Mouse (Mus musculus): ENCODE measurements at regions not wholly inside any gene's neighbourhood (a gene's known extent, or its start where the extent isn't known, plus 50 kb on each side); places are given as distances from the start of the nearest gene placed in this dataset.
A peak's percentile ranks its signal among the peaks of the same experiment; 100 is the strongest.

DNA sequence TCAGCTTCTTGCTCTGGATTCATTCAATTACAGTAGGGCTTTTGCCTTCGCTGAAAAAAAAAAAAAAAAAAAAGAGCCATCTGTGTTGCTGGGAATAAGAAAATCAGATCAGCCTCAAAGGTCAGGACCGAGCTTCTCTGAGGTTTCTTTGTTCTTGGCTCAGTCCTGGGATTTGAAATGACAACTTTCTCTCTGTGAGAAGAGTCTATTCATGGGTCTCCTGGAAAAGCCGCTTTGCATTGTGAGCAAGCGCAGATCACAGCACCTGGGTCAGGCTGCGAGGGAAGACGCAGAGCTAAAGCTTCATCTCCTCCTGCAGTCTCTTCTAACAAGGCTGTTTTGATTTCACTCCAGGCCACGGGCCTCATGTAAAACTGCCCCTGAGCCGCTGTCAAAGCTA is 125.0 kb upstream of the Mb21d2 start:
- Histone ChIP-seq H3K9ac (replicated peaks; ENCODE audit: low read depth) (no peak overlapping the region), H3K4me3 (ENCODE audit: low read depth, low read length) (no peak overlapping the region), H3K27ac (ENCODE audit: low read length) (no peak overlapping the region), H3K36me3 (ENCODE audit: insufficient read depth, low read length) (no peaks in the 10 kb centered on the region), H3K4me1 (ENCODE audit: insufficient read depth, low read depth, low read length) (no peaks in the 10 kb centered on the region), H3K27me3 (replicated peaks; ENCODE audit: insufficient read depth, low read length) (no peaks in the 10 kb centered on the region), H3K4me2 (replicated peaks; ENCODE audit: low read depth, low read length) (no peak overlapping the region), H3K9me3 (ENCODE audit: low read length) (no peaks in the 10 kb centered on the region)
- ATAC-seq (no peak), DNase-seq (ENCODE audit: low spot score) (no peak)
- no peak for TF ChIP-seq EP300 (IDR thresholded peaks at IDR 0.05)
- no peak for TF ChIP-seq CTCF (IDR thresholded peaks at IDR 0.05)
- 53% methylated on average over 8 of the region's 8 CpGs for WGBS

DNA sequence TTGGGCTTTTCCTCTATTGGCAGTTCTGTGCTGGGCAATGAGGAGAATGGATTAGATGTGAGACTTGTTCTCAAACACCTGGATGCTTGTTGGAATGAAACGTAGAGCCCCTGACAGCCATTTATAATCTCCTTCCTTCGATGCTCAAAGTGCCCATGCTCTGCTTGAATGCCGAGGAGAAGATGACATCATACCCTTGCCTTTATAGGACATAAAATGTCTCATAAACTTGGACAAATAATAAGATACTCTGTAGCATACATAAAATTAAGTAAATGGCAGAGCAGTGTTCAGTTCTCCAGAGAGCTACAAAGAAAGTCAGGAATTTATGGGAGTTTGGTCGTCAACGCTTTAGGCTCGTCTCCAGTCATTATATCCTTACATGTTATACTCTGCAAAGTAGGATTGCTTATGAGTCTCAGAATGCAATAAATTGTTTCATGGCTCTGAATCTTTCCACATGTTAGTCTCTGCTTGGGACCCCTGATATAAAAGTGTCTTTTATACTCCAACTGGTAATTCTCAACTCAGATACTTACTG is 117.0 kb upstream of the Mb21d2 start:
- no peaks in the 10 kb centered on the region for H3K9me3 ChIP-seq (ENCODE audit: low read length)
- H3K27me3 ChIP-seq (replicated peaks; ENCODE audit: insufficient read depth, low read length) = no peaks in the 10 kb centered on the region
- 71% methylated on average over 6 of the region's 6 CpGs for WGBS
- H3K27ac ChIP-seq (ENCODE audit: low read length) = no peak overlapping the region
- DNase-seq (ENCODE audit: low spot score) = no peak
- no peak for TF ChIP-seq CTCF (IDR thresholded peaks at IDR 0.05)
- TF ChIP-seq EP300 (IDR thresholded peaks at IDR 0.05) = no peak
- H3K9ac ChIP-seq (replicated peaks; ENCODE audit: low read depth) = no peak overlapping the region
- H3K4me3 ChIP-seq (ENCODE audit: low read depth, low read length) = no peak overlapping the region
- no peak overlapping the region for H3K4me2 ChIP-seq (replicated peaks; ENCODE audit: low read depth, low read length)
- no peak for ATAC-seq
- no peaks in the 10 kb centered on the region for H3K36me3 ChIP-seq (ENCODE audit: insufficient read depth, low read length)
- H3K4me1 ChIP-seq (ENCODE audit: insufficient read depth, low read depth, low read length) = no peaks in the 10 kb centered on the region

DNA sequence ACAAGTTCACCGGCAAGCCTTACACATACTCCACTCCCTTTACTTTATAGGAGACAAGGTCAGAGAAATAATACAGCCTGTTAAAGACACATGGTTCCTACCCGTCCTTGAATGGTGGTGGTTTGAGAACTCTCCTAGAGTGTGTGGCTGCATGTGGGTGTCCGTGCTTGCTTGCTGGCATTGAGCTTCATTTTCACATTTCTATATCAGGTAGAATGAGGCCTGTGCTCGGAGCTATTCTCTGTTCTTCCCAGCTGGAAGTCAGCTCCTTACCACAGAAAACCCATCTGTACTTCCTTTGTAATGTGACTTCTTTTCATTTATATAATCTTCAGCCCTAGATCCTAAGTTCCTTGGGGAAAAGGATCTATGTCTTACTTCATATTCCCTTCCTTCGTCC is 106.0 kb upstream of the Mb21d2 start:
- Histone ChIP-seq H3K4me3 (ENCODE audit: low read depth, low read length) (no peak overlapping the region), H3K4me1 (ENCODE audit: insufficient read depth, low read depth, low read length) (no peaks in the 10 kb centered on the region), H3K9me3 (ENCODE audit: low read length) (no peaks in the 10 kb centered on the region), H3K36me3 (ENCODE audit: insufficient read depth, low read length) (no peaks in the 10 kb centered on the region), H3K27me3 (replicated peaks; ENCODE audit: insufficient read depth, low read length) (no peaks in the 10 kb centered on the region), H3K27ac (ENCODE audit: low read length) (no peak overlapping the region), H3K4me2 (replicated peaks; ENCODE audit: low read depth, low read length) (no peak overlapping the region), H3K9ac (replicated peaks; ENCODE audit: low read depth) (no peak overlapping the region)
- DNase-seq (ENCODE audit: low spot score) = no peak
- no peak for TF ChIP-seq CTCF (IDR thresholded peaks at IDR 0.05)
- no peak for TF ChIP-seq EP300 (IDR thresholded peaks at IDR 0.05)
- 79% methylated on average over 5 of the region's 5 CpGs for WGBS
- ATAC-seq = no peak

DNA sequence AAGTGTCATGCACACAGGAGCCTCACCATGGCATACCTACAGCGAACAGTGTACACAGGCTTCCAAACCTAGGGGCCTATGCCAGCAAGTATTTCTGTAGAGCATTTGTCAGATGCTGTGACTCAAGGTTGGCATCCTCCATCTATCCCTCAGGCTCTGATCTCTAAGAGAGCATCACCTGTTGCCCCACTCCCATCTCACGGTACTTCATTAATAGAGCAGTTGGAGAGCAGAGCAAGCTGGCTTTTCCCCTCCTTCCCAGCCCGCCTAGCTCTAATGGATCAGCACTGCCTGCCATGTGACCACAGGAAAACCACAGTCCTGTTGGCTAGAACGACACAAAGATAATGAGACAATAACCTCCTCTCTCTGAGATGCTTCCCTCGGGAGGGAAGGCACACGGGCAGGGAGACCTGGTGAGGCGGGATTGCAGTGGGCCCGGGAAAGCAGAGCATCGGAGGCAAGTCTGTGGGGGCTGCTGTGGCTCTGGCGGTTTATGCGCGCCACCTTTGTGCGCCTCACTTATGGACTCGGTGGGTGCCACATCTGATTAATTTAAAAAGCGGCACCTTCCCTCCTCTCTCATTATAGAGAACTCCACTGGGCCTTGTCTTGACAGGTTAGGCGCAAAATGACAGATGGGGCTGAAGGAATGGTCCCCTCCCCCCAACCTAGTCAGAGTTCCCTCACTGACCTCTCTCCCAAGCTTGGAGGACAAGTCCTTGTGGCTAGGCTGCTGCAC is 104.8 kb upstream of the Mb21d2 start:
- Histone ChIP-seq H3K27ac (ENCODE audit: low read length) (no peak overlapping the region), H3K4me2 (replicated peaks; ENCODE audit: low read depth, low read length) (no peak overlapping the region), H3K9me3 (ENCODE audit: low read length) (no peaks in the 10 kb centered on the region), H3K4me1 (ENCODE audit: insufficient read depth, low read depth, low read length) (no peaks in the 10 kb centered on the region), H3K4me3 (ENCODE audit: low read depth, low read length) (no peak overlapping the region), H3K27me3 (replicated peaks; ENCODE audit: insufficient read depth, low read length) (no peaks in the 10 kb centered on the region), H3K36me3 (ENCODE audit: insufficient read depth, low read length) (no peaks in the 10 kb centered on the region), H3K9ac (replicated peaks; ENCODE audit: low read depth) (no peak overlapping the region)
- DNase-seq (ENCODE audit: low spot score) (no peak), ATAC-seq (no peak)
- 33% methylated on average over 16 of the region's 16 CpGs for WGBS
- no peak for TF ChIP-seq CTCF (IDR thresholded peaks at IDR 0.05)

DNA sequence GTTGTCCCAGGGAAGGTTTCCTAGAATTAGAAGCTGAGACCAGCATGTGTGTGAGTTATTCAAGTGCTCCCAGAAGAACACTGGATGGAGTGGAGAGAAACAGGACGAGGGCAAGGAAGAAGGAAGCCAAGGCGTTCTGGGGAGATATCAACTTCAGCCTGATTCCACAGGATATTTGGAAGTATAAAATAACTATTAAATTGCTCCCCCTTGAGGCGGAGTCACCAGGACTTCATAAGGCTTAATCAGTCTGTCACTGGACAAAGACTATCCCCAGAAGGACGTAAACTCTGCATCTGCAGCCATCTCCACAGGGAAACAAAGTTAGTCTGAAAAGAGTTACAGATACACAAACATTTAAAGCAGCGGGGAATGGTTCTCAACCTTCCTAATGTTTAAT is 103.9 kb upstream of the Mb21d2 start:
- WGBS = 48% methylated on average over 5 of the region's 5 CpGs
- Histone ChIP-seq H3K4me1 (ENCODE audit: insufficient read depth, low read depth, low read length) (no peaks in the 10 kb centered on the region), H3K9me3 (ENCODE audit: low read length) (no peaks in the 10 kb centered on the region), H3K9ac (replicated peaks; ENCODE audit: low read depth) (no peak overlapping the region), H3K36me3 (ENCODE audit: insufficient read depth, low read length) (no peaks in the 10 kb centered on the region), H3K27me3 (replicated peaks; ENCODE audit: insufficient read depth, low read length) (no peaks in the 10 kb centered on the region), H3K4me2 (replicated peaks; ENCODE audit: low read depth, low read length) (no peak overlapping the region), H3K27ac (ENCODE audit: low read length) (no peak overlapping the region), H3K4me3 (ENCODE audit: low read depth, low read length) (no peak overlapping the region)
- TF ChIP-seq EP300 (IDR thresholded peaks at IDR 0.05) (no peak), CTCF (IDR thresholded peaks at IDR 0.05) (peak; percentile 55)
- ATAC-seq (no peak), DNase-seq (ENCODE audit: low spot score) (peak; percentile 38)

DNA sequence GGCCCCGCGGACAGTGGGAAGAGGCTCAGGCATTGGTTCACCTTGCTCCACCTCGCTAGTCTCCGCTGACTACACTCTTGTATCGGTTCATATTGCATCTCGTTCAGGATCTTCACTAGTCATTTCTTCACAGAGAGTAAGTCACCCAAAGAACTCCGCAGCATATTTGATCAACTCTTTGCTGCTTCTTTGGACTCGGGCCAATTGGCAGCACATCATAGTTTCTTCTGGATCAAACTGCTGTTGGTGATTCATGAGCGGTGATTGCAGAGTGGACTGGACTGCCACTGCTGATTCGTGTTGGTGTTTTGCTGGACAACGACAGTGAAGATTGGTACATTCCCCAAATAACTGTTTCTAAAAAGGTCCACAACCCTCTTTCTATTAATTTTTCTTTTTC is 98.4 kb upstream of the Mb21d2 start:
- H3K36me3 ChIP-seq (ENCODE audit: insufficient read depth, low read length) = no peaks in the 10 kb centered on the region
- H3K9me3 ChIP-seq (ENCODE audit: low read length) = no peaks in the 10 kb centered on the region
- no peak overlapping the region for H3K9ac ChIP-seq (replicated peaks; ENCODE audit: low read depth)
- ATAC-seq (no peak), DNase-seq (ENCODE audit: low spot score) (peak; percentile 7)
- H3K4me3 ChIP-seq (ENCODE audit: low read depth, low read length) = no peak overlapping the region
- no peaks in the 10 kb centered on the region for H3K27me3 ChIP-seq (replicated peaks; ENCODE audit: insufficient read depth, low read length)
- TF ChIP-seq EP300 (IDR thresholded peaks at IDR 0.05) (no peak), CTCF (IDR thresholded peaks at IDR 0.05) (no peak)
- no peaks in the 10 kb centered on the region for H3K4me1 ChIP-seq (ENCODE audit: insufficient read depth, low read depth, low read length)
- 69% methylated on average over 11 of the region's 11 CpGs for WGBS
- H3K4me2 ChIP-seq (replicated peaks; ENCODE audit: low read depth, low read length) = no peak overlapping the region
- H3K27ac ChIP-seq (ENCODE audit: low read length) = no peak overlapping the region
